Mouse (Mus musculus) thymus, adult 2 months (tissue): ENCODE results near the gene Atp8b4. TPM values are rescaled to one million over a fixed set of nuclear protein-coding genes. Genes with fewer than 3 reads are reported as not detected.

ENCODE experiments used
- DNase-seq: peaks from one replicate; pipeline ENCODE4 v3.0.0; 2021
- H3K27ac ChIP-seq: fragments of 200-500 bp; 2 replicates; pipeline ENCODE4 v1.5.1; 2012; ENCODE audit warnings: low read length, control low read depth; ENCODE audit not compliant: control insufficient read depth, insufficient read depth
- H3K27me3 ChIP-seq: fragments of 200-500 bp; 2 replicates; pipeline ENCODE4 v1.6.1; 2012; ENCODE audit warnings: mild to moderate bottlenecking, low read length, moderate library complexity, mixed read lengths; ENCODE audit not compliant: control insufficient read depth, insufficient read depth
- H3K36me3 ChIP-seq: fragments of 200-500 bp; 2 replicates; pipeline ENCODE4 v1.6.1; 2012; ENCODE audit warnings: mild to moderate bottlenecking, low read length, moderate library complexity; ENCODE audit not compliant: control insufficient read depth, insufficient read depth
- H3K4me1 ChIP-seq: fragments of 200-500 bp; replicated peaks from 2 replicates; pipeline ENCODE4 v1.6.1; 2012; ENCODE audit warnings: low read length; ENCODE audit not compliant: control insufficient read depth, insufficient read depth
- H3K4me3 ChIP-seq: fragments of 200-500 bp; 2 replicates; pipeline ENCODE4 v1.5.1; 2012; ENCODE audit warnings: mild to moderate bottlenecking, low read length, control low read depth, moderate library complexity; ENCODE audit not compliant: control insufficient read depth, insufficient read depth
- CTCF ChIP-seq: fragments of 200-500 bp; IDR thresholded peaks from 2 replicates; pipeline ENCODE4 v1.5.1; 2012; ENCODE audit warnings: mild to moderate bottlenecking, control low read depth, low read length, moderate library complexity, borderline replicate concordance; ENCODE audit not compliant: control insufficient read depth, poor library complexity, insufficient read depth; ENCODE audit errors: extremely low read depth
- POLR2A ChIP-seq: fragments of 200-500 bp; IDR thresholded peaks from 2 replicates; pipeline ENCODE4 v1.6.1; 2012; ENCODE audit warnings: mild to moderate bottlenecking, low read length, control low read depth, moderate library complexity; ENCODE audit not compliant: control insufficient read depth, poor library complexity, insufficient read depth; ENCODE audit errors: extremely low read depth
- WGBS: fragments of 180-500 bp; shearing (Covaris S2); methylation state at CpG from one replicate; pipeline ENCODE4 v1.1.7; 2018; 5-methylcytosine and 5-hydroxymethylcytosine counted together
- polyA plus RNA-seq: library from polyadenylated mRNA; depleted of rRNA; stranded (reverse); fragments of >200 nt; gene quantifications from 2 replicates; pipeline ENCODE4 v1.2.3, GENCODE M21; 2012

Gene Atp8b4
- polyA plus RNA-seq, 1 experiment, result 4.7 TPM

DNA sequence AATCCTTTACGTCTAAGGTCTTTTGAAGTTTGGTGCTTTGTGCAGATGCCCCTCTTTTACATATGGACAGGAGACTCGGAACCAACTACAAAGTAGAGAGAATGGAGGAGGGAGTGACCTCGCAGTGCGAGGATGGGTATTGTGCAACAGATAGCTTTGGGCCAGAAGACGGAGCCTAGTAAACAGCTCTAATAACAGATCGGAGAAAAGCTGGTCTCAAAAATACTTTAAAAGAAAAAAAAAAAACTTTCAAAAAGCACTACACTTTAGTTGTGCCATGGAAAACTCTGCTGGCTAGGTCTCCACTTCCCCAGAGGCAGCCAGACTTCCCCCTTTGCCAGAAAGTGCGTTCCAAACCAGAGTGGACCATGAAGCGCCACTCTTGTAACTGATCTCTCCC lies 161.0 kb downstream of the Atp8b4 start:
- 94% methylated on average over 8 of the region's 8 CpGs for whole genome bisulfite sequencing
- Histone ChIP-seq H3K4me3 (no peak overlapping the region), H3K36me3 (no peaks in the 10 kb centered on the region), H3K4me1 (no peaks in the 10 kb centered on the region), H3K27ac (no peak overlapping the region), H3K27me3 (no peaks in the 10 kb centered on the region)
- DNase-seq, result no peak
- TF ChIP-seq CTCF (no peak), POLR2A (no peak)

DNA sequence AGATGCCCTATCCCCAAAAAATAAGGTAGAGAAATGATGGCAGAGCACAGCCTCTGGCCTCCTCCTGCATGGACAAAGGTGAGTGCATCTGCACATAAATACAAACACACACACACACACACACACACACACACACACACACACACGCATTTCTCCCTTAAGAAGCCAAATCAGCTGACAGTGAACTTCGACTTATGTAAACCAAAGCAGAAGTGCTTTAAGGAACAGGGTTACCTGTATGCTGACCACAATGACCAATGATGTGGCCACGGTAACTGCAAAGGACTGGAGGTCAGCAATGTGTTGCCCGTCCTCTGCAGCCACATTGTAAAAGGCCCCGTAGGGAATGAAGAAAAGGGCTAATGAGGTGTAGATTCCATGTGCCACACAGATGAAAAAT lies 163.3 kb downstream of the Atp8b4 start:
- no peak overlapping the region for H3K4me3 ChIP-seq
- H3K4me1 ChIP-seq, result no peaks in the 10 kb centered on the region
- no peak for DNase-seq
- H3K27me3 ChIP-seq, result no peaks in the 10 kb centered on the region
- H3K36me3 ChIP-seq, result no peaks in the 10 kb centered on the region
- WGBS, result 87% methylated on average over 5 of the region's 5 CpGs
- H3K27ac ChIP-seq, result no peak overlapping the region
- TF ChIP-seq POLR2A, result no peak
- TF ChIP-seq CTCF, result no peak

DNA sequence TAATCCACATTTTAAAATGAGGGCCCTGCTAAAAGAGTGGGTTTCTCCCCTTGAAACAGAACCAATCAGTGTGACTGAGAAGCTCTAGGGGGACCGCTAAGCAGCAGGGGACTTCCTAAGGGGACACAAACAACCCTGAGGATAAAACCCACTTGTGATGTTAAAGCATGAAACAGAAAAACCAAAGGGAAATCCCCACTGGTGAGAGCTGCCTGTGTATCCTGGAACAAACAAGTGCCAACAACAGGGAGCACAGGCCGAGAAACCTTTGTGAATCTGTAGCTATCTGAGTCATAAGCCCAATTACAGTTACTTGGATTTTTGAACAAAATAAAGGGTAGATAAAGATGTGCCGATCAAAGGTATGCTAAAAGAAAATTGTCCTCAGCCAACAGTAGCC lies 168.7 kb downstream of the Atp8b4 start:
- no peak for DNase-seq
- Histone ChIP-seq H3K27ac (no peak overlapping the region), H3K4me1 (no peaks in the 10 kb centered on the region), H3K4me3 (no peak overlapping the region), H3K27me3 (no peaks in the 10 kb centered on the region), H3K36me3 (no peaks in the 10 kb centered on the region)
- no peak for TF ChIP-seq POLR2A
- TF ChIP-seq CTCF, result no peak
- WGBS, result 96% methylated on average over 3 of the region's 3 CpGs

DNA sequence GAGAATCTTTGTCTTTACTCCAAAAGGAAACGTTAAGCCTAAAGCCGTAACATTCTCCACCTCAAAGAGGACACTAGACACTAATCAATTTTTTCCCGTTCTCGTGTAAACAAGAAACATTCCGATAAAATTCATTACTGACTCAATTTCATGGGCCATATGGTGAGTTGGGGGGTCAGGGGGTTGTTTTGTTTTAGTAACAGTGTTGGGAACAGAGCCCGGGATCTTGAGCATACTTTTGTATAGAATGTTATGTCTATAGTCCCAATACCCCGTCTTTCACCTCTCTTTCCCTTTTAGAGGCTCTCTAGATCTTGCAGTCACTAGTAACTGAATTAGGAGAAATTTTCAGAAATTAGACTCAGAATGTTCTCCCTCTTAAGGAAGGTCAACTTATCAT lies 177.3 kb downstream of the Atp8b4 start:
- Histone ChIP-seq H3K27ac (no peak overlapping the region), H3K27me3 (no peaks in the 10 kb centered on the region), H3K36me3 (no peaks in the 10 kb centered on the region), H3K4me1 (no peaks in the 10 kb centered on the region), H3K4me3 (no peak overlapping the region)
- WGBS, result 96% methylated on average over 7 of the region's 7 CpGs
- TF ChIP-seq POLR2A (no peak), CTCF (no peak)
- DNase-seq, result no peak

DNA sequence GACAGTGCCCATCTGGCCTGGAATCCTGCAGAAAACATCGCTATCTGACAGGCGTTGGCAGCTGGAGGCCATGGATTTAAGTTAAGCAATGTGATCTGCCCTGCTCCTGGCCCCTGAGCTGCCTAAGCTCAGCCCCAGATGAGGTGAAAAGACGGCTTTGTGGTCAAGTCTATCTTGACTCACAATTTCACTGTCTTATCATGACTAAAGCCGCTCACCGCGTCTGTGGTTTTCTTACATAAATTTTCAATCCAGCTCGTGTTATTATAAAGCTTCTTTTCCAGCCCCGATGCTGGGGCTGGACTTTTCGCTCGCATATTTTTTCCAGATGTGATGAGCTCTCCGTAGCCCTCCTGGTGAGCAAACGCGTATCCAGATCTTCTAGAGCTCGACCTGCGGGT lies 177.8 kb downstream of the Atp8b4 start:
- 92% methylated on average over 15 of the region's 15 CpGs for WGBS
- Histone ChIP-seq H3K36me3 (no peaks in the 10 kb centered on the region), H3K4me1 (no peaks in the 10 kb centered on the region), H3K4me3 (no peak overlapping the region), H3K27ac (no peak overlapping the region), H3K27me3 (no peaks in the 10 kb centered on the region)
- DNase-seq, result no peak
- TF ChIP-seq POLR2A (no peak), CTCF (no peak)

DNA sequence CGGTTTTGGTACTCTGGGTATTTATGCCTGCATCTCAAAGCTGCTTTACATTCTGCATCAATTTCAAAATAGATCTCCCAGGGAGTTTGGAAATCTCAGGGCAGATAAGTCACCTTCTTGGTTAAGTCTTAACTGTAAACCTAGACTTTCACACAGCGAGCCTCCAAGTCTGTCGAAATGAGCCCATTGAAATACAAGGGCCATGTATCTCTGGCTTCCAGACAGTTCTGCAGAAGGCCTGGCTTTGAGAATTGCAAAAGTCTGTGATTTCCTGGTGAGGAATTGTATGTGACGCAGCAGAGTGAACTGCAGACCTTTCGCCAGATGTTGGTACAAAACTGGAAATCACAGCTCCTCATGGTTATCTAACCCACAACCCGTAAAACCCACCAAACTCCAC lies 182.4 kb downstream of the Atp8b4 start:
- TF ChIP-seq POLR2A, result no peak
- no peak for TF ChIP-seq CTCF
- H3K4me3 ChIP-seq, result no peak overlapping the region
- H3K27ac ChIP-seq, result no peak overlapping the region
- no peak for DNase-seq
- no peaks in the 10 kb centered on the region for H3K4me1 ChIP-seq
- H3K36me3 ChIP-seq, result no peaks in the 10 kb centered on the region
- H3K27me3 ChIP-seq, result no peaks in the 10 kb centered on the region
- 93% methylated on average over 6 of the region's 6 CpGs for WGBS

DNA sequence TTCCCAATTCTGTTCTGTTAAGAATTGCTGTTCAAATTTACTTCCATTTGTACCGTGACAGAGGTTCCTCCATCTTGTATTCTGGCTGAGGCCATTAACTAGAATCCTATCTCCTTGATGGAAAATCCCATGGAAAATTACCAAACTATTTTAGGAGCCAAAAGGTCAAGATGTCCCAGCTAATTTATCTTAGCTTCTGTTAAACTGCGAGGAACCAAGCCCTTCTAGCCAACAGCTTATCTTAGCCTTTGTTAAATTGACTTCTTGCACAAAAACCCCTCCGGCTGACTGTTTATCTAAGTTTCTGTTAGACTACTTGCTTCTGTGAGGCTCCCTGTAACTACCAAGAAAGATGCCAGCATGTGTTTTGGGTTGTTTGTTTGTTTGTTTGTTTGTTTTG lies 183.5 kb downstream of the Atp8b4 start:
- no peak overlapping the region for H3K27ac ChIP-seq

More for the DNA sequence above, 183.5 kb downstream of the Atp8b4 start:
- 92% methylated on average over 3 of the region's 3 CpGs for WGBS
- no peak overlapping the region for H3K4me3 ChIP-seq
- no peaks in the 10 kb centered on the region for H3K4me1 ChIP-seq
- no peak for DNase-seq
- no peaks in the 10 kb centered on the region for H3K27me3 ChIP-seq
- no peaks in the 10 kb centered on the region for H3K36me3 ChIP-seq
- TF ChIP-seq CTCF (no peak), POLR2A (no peak)
